Mouse (Mus musculus): ENCODE measurements around the gene Csnk2b.
"Not testable (repeated sequence)": the region's sequence is repeated elsewhere in the genome, so short reads cannot be mapped to it uniquely, and the experiment has no call there.

Csnk2b gene

GRCm38 (mm10) chr17:35123287-35123686 lies 1.4 kb upstream of the Csnk2b start:
- DNase-seq (ENCODE audit: extremely low spot score, low spot score): not testable (repeated sequence)

- DNase-seq (ENCODE audit: extremely low spot score, low spot score): peak; percentile 97
Observed at GRCm38 (mm10) chr17:35121143-35121799, 582 bp downstream of the Csnk2b start, which contains the start of gene Gpank1. Gpank1 (plus strand) TSS chr17:35121455.

- DNase-seq (ENCODE audit: extremely low spot score, low spot score): no peak
Observed at GRCm38 (mm10) chr17:35120745-35121142, 1.1 kb downstream of the Csnk2b start.

- no peak for DNase-seq (ENCODE audit: extremely low spot score, low spot score)
Observed at GRCm38 (mm10) chr17:35115046-35116019, 6.5 kb downstream of the Csnk2b start, which contains the start of gene Ly6g5b. Ly6g5b (minus strand) TSS chr17:35115428.

GRCm38 (mm10) chr17:35111774-35112173 lies 10.1 kb downstream of the Csnk2b start:
- DNase-seq (ENCODE audit: extremely low spot score, low spot score): no peak

GRCm38 (mm10) chr17:35108097-35108496 lies 13.8 kb downstream of the Csnk2b start, which contains the start of gene Ly6g5c:
Ly6g5c (plus strand) TSS chr17:35108279.
- DNase-seq (ENCODE audit: extremely low spot score, low spot score): no peak

- no peak for DNase-seq (ENCODE audit: extremely low spot score, low spot score)
Observed at GRCm38 (mm10) chr17:35106522-35106921, 15.3 kb downstream of the Csnk2b start.

- DNase-seq (ENCODE audit: extremely low spot score, low spot score): no peak
Observed at GRCm38 (mm10) chr17:35105740-35106389, 16.0 kb downstream of the Csnk2b start.

- DNase-seq (ENCODE audit: extremely low spot score, low spot score): no peak
Observed at GRCm38 (mm10) chr17:35104754-35105153, 17.1 kb downstream of the Csnk2b start.

- no peak for DNase-seq (ENCODE audit: extremely low spot score, low spot score)
Observed at GRCm38 (mm10) chr17:35104079-35104478, 17.8 kb downstream of the Csnk2b start.

- no peak for DNase-seq (ENCODE audit: extremely low spot score, low spot score)
Observed at GRCm38 (mm10) chr17:35103221-35103690, 18.6 kb downstream of the Csnk2b start.

GRCm38 (mm10) chr17:35102299-35102698 lies 19.6 kb downstream of the Csnk2b start:
- no peak for DNase-seq (ENCODE audit: extremely low spot score, low spot score)

GRCm38 (mm10) chr17:35101161-35101560 lies 20.7 kb downstream of the Csnk2b start:
- no peak for DNase-seq (ENCODE audit: extremely low spot score, low spot score)

GRCm38 (mm10) chr17:35100196-35100765 lies 21.6 kb downstream of the Csnk2b start:
- DNase-seq (ENCODE audit: extremely low spot score, low spot score): no peak

GRCm38 (mm10) chr17:35097164-35097655 lies 24.6 kb downstream of the Csnk2b start:
- DNase-seq (ENCODE audit: extremely low spot score, low spot score): no peak

- DNase-seq (ENCODE audit: extremely low spot score, low spot score): no peak
Observed at GRCm38 (mm10) chr17:35096597-35096996, 25.3 kb downstream of the Csnk2b start.

GRCm38 (mm10) chr17:35094475-35095365 lies 27.1 kb downstream of the Csnk2b start:
- DNase-seq (ENCODE audit: extremely low spot score, low spot score): no peak

- DNase-seq (ENCODE audit: extremely low spot score, low spot score): no peak
Observed at GRCm38 (mm10) chr17:35092403-35093198, 29.3 kb downstream of the Csnk2b start.
